8 mouse cellular contexts compared by ENCODE assay signal in the genomic region with DNA sequence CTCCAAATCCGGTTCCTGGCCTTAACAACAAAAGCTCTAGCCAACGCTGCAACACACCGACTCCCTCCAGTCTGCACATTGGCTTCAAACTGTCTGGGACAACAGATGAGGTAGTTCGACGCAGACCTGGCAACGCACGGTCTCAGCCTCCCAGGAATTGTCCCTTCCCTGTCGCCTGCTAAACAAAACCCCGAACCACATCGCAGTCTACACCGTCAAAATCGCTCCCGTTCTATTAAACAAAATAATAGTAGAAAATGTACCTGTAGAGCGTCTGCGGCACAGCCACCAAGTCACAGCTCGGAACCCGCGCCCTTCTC. TPM values are rescaled to one million over a fixed set of nuclear protein-coding genes. Genes with fewer than 3 reads are reported as not detected.
DNase-seq lines count a peak whose midpoint lies in the region; ATAC-seq and TF ChIP-seq lines count a peak whose summit lies in the region.

No protein-coding gene starts in this region.

- dilution Hi-C loops in CH12.LX (cut with MboI; ENCODE audit: extremely low pct_ligation_motif_present, extremely low pct_unique_long_range_greater_than_20kb, low sequenced_read_pairs), result no loop called here

- no peak for TF ChIP-seq CTCF in CH12.LX (conservative IDR thresholded peaks at IDR 0.05 in 1 of 2, IDR thresholded peaks at IDR 0.05 in 1 of 2; ENCODE audit: low read depth in 2 of 2, low read length in 2 of 2)
- no peak for TF ChIP-seq CTCF in cerebellum, adult 2 months (IDR thresholded peaks at IDR 0.05; ENCODE audit: borderline replicate concordance, insufficient read depth, low read depth, low read length)

- H3K27me3 ChIP-seq in CH12.LX (replicated peaks), result no peaks in the 10 kb centered on the region
- H3K27me3 ChIP-seq in cerebellum, adult 2 months (ENCODE audit: control insufficient read depth, insufficient read depth, low read length), result no peaks in the 10 kb centered on the region
- H3K27me3 ChIP-seq in intestine, embryonic 15.5 days (replicated peaks), result no peaks in the 10 kb centered on the region
- H3K27me3 ChIP-seq in liver, embryonic 11.5 days (replicated peaks; ENCODE audit: control insufficient read depth, insufficient read depth, low read length), result no peaks in the 10 kb centered on the region
- no peaks in the 10 kb centered on the region for H3K27me3 ChIP-seq in myocyte (ENCODE audit: control insufficient read depth, insufficient read depth, insufficient read length)

- DNase-seq in A20 (ENCODE audit: low read depth, low spot score) (peak; percentile 71), CH12.LX (ENCODE audit: extremely low read depth) (peak; percentile 45)
- peak; percentile 57 to 61 for DNase-seq in cerebellum, adult 2 months
- DNase-seq in frontal cortex, adult 2 months (ENCODE audit: extremely low spot score in 1 of 2, low spot score in 1 of 2), result peak; percentile 7 to 43
- DNase-seq in liver, embryonic 11.5 days (ENCODE audit: low spot score), result peak; percentile 73
- DNase-seq in spleen, adult 12 weeks (ENCODE audit: low spot score), result no peak

- H3ac ChIP-seq in myocyte (ENCODE audit: control insufficient read depth, insufficient read length), result peak overlapping the region; percentile 53

- peaks cover 8 to 18% of the 10 kb centered on the region in 2 experiments for H3K4me1 ChIP-seq in CH12.LX (ENCODE audit: control insufficient read depth in 1 of 2, insufficient read depth in 2 of 2)
- H3K4me1 ChIP-seq in cerebellum, adult 2 months (ENCODE audit: control insufficient read depth, insufficient read depth, low read length), result peaks cover 2% of the 10 kb centered on the region; the same call in 1 of the 2 replicates
- H3K4me1 ChIP-seq in intestine, embryonic 15.5 days (replicated peaks), result 0 out of 2 replicates have a peak, but pooled peaks cover 3% of the 10 kb centered on the region
- H3K4me1 ChIP-seq in liver, embryonic 11.5 days (replicated peaks; ENCODE audit: control insufficient read depth, insufficient read depth, low read length), result peaks cover 4% of the 10 kb centered on the region

- H3K79me2 ChIP-seq in CH12.LX (replicated peaks; ENCODE audit: control insufficient read depth, extremely low read depth, insufficient read depth, poor library complexity, severe bottlenecking), result peaks cover 25% of the 10 kb centered on the region
- peaks cover 51% of the 10 kb centered on the region for H3K79me2 ChIP-seq in myocyte (ENCODE audit: control insufficient read depth, insufficient read depth)

- peak overlapping the region; percentile 88 for H3K27ac ChIP-seq in CH12.LX (ENCODE audit: insufficient read depth, low read depth)
- peak overlapping the region; percentile 89 for H3K27ac ChIP-seq in cerebellum, adult 2 months (ENCODE audit: insufficient read depth, low read length)
- peak overlapping the region; percentile 96 for H3K27ac ChIP-seq in intestine, embryonic 15.5 days
- H3K27ac ChIP-seq in liver, embryonic 11.5 days (ENCODE audit: low read depth, low read length), result peak overlapping the region; percentile 94

- TF ChIP-seq RAD21 in CH12.LX (IDR thresholded peaks at IDR 0.05; ENCODE audit: low read depth, low read length), result no peak

- in situ Hi-C loops in CH12.LX (cut with MboI; ENCODE audit: low pct_ligation_motif_present, low pct_unique_long_range_greater_than_20kb, low sequenced_read_pairs), result no loop called here

- TF ChIP-seq EP300 in CH12.LX (IDR thresholded peaks at IDR 0.05; ENCODE audit: low read length), result no peak

- no peaks in the 10 kb centered on the region for H3K9me3 ChIP-seq in CH12.LX (replicated peaks; ENCODE audit: low read length)
- H3K9me3 ChIP-seq in intestine, embryonic 15.5 days, result no peaks in the 10 kb centered on the region
- H3K9me3 ChIP-seq in liver, embryonic 11.5 days (ENCODE audit: control insufficient read depth, low read length), result no peaks in the 10 kb centered on the region

- H3K4me2 ChIP-seq in CH12.LX (ENCODE audit: insufficient read depth, low read depth, poor library complexity, severe bottlenecking), result peak overlapping the region; percentile 67; the same call in 1 of the 2 replicates
- peak overlapping the region; percentile 63 for H3K4me2 ChIP-seq in intestine, embryonic 15.5 days (replicated peaks)
- H3K4me2 ChIP-seq in liver, embryonic 11.5 days, result peak overlapping the region; percentile 63
- peak overlapping the region; percentile 79 for H3K4me2 ChIP-seq in myocyte (ENCODE audit: low read depth)

- H3K4me3 ChIP-seq in CH12.LX (replicated peaks in 1 of 3; ENCODE audit: low read depth in 2 of 3, low read length in 2 of 3, poor library complexity in 1 of 3), result peak overlapping the region; percentile 70 to 93 (median 88)
- H3K4me3 ChIP-seq in cerebellum, adult 2 months (replicated peaks; ENCODE audit: insufficient read depth, low read depth, low read length), result peak overlapping the region; percentile 95
- H3K4me3 ChIP-seq in intestine, embryonic 15.5 days (replicated peaks), result peak overlapping the region; percentile 63
- H3K4me3 ChIP-seq in liver, embryonic 11.5 days (ENCODE audit: low read depth, low read length), result peak overlapping the region; percentile 73
- peak overlapping the region; percentile 99 for H3K4me3 ChIP-seq in myocyte

- H3K9ac ChIP-seq in CH12.LX (ENCODE audit: insufficient read depth, low read depth), result peak overlapping the region; percentile 82
- peak overlapping the region; percentile 86 for H3K9ac ChIP-seq in intestine, embryonic 15.5 days
- peak overlapping the region; percentile 81 for H3K9ac ChIP-seq in liver, embryonic 11.5 days (ENCODE audit: low read depth, low read length)

- ATAC-seq in intestine, embryonic 15.5 days, result peak; percentile 67
- peak; percentile 55 for ATAC-seq in liver, embryonic 11.5 days (replicated peaks; ENCODE audit: low FRiP score)

- no peak for TF ChIP-seq POLR2A in CH12.LX (IDR thresholded peaks at IDR 0.05; ENCODE audit: low read depth, low read length)
- TF ChIP-seq POLR2A in cerebellum, adult 2 months (IDR thresholded peaks at IDR 0.05; ENCODE audit: borderline replicate concordance, insufficient read depth, low read length), result no peak
- TF ChIP-seq POLR2A in myocyte (IDR thresholded peaks at IDR 0.05; ENCODE audit: insufficient read length, low read depth), result no peak

- no peaks in the 10 kb centered on the region for H3K36me3 ChIP-seq in CH12.LX (replicated peaks in 1 of 2; ENCODE audit: control insufficient read depth in 1 of 2, insufficient read depth in 1 of 2, low read length in 1 of 2)
- H3K36me3 ChIP-seq in intestine, embryonic 15.5 days, result no peaks in the 10 kb centered on the region
- H3K36me3 ChIP-seq in liver, embryonic 11.5 days (ENCODE audit: control insufficient read depth, insufficient read depth, low read length), result no peaks in the 10 kb centered on the region
- no peaks in the 10 kb centered on the region for H3K36me3 ChIP-seq in myocyte (ENCODE audit: control insufficient read depth, insufficient read depth)

- WGBS in cerebellum, adult 2 months, result under 1% methylated on average over 18 of the region's 18 CpGs
- under 1% methylated on average over 18 of the region's 18 CpGs for WGBS in intestine, embryonic 15.5 days
- WGBS in liver, embryonic 11.5 days, result under 1% methylated on average over 18 of the region's 18 CpGs

TF ChIP-seq in CH12.LX, 34 proteins besides CTCF, POLR2A, EP300 and RAD21 (continues in another document):
- TF ChIP-seq HCFC1 (IDR thresholded peaks at IDR 0.05; ENCODE audit: low read depth, low read length) (no peak), MAZ (IDR thresholded peaks at IDR 0.05; ENCODE audit: low read depth, low read length) (no peak), IRF4 (IDR thresholded peaks at IDR 0.05; ENCODE audit: low read depth, low read length) (no peak), MYC (IDR thresholded peaks at IDR 0.05; ENCODE audit: low read depth, low read length) (no peak), POLR2AphosphoS2 (IDR thresholded peaks at IDR 0.05; ENCODE audit: low read depth, low read length) (no peak), USF2 (conservative IDR thresholded peaks at IDR 0.05; ENCODE audit: low read depth, low read length) (no peak), KAT2A (IDR thresholded peaks at IDR 0.05; ENCODE audit: insufficient replicate concordance, low read length) (no peak), ETS1 (conservative IDR thresholded peaks at IDR 0.05; ENCODE audit: low read depth, low read length) (no peak), ELF1 (IDR thresholded peaks at IDR 0.05; ENCODE audit: low read depth, low read length) (no peak)

TF ChIP-seq in myocyte, 11 proteins besides CTCF, POLR2A, EP300 and RAD21 (continues in another document):
- no peak for TF ChIP-seq CEBPB (IDR thresholded peaks at IDR 0.05; ENCODE audit: insufficient read depth, poor library complexity, severe bottlenecking)
- no peak for TF ChIP-seq MYOD1 (IDR thresholded peaks at IDR 0.05; ENCODE audit: control insufficient read depth in 1 of 3, insufficient read length in 2 of 3, low read depth in 2 of 3)
- no peak for TF ChIP-seq SRF (IDR thresholded peaks at IDR 0.05; ENCODE audit: control insufficient read depth, insufficient read length, low read depth)
- TF ChIP-seq E2F4 (IDR thresholded peaks at IDR 0.05; ENCODE audit: insufficient read depth), result no peak
- no peak for TF ChIP-seq USF1 (IDR thresholded peaks at IDR 0.05; ENCODE audit: low read depth)
- no peak for TF ChIP-seq REST (IDR thresholded peaks at IDR 0.05; ENCODE audit: insufficient read depth, insufficient read length)
- TF ChIP-seq TCF12 (IDR thresholded peaks at IDR 0.05; ENCODE audit: insufficient read depth, poor library complexity, severe bottlenecking), result no peak
- no peak for TF ChIP-seq MAX (IDR thresholded peaks at IDR 0.05; ENCODE audit: low read depth)
- TF ChIP-seq TCF3 (IDR thresholded peaks at IDR 0.05; ENCODE audit: insufficient read length, low read depth), result no peak
- TF ChIP-seq POLR2AphosphoS2 (IDR thresholded peaks at IDR 0.05; ENCODE audit: insufficient read length, low read depth), result no peak

RNA-seq across cellular contexts. Expression of gene Trpm7, which starts 0.6 kb away (rescaled TPM):
- total RNA-seq in CH12.LX (2012; rRNA removed) (14.1 and 15.7 TPM in 2 replicates), CH12.LX (2014; rRNA removed) (30.1 and 36.7 TPM in 2 replicates)
- polyA plus RNA-seq in CH12.LX (2012; ENCODE audit: insufficient read length, low read depth) (23.7 and 25.8 TPM in 2 replicates), myocyte (2012; fragmentation: generic; extraction: Trizol) (5.9 TPM)
- 27.6 and 28.9 TPM in 2 replicates for polyA plus RNA-seq in cerebellum, adult 2 months (2012; rRNA removed)
- 30.4 and 41.2 TPM in 2 replicates for polyA plus RNA-seq in frontal cortex, adult 2 months (2012; rRNA removed)
- polyA plus RNA-seq in intestine, embryonic 15.5 days (2015; fragmentation: Nextera tagmentation; extraction: Ambion mirVana), result 43.2 and 46.3 TPM in 2 replicates
- polyA plus RNA-seq in liver, embryonic 11.5 days (2014; fragmentation: Nextera tagmentation; extraction: Ambion mirVana), result 39.1 and 39.4 TPM in 2 replicates

RNA-seq across cellular contexts. Expression of gene Sppl2a, which starts 57.6 kb away (rescaled TPM):
- total RNA-seq in CH12.LX (2012; rRNA removed) (29.8 and 37.4 TPM in 2 replicates), CH12.LX (2014; rRNA removed) (52.4 and 58.5 TPM in 2 replicates)
- polyA plus RNA-seq in CH12.LX (2012; ENCODE audit: insufficient read length, low read depth) (34.0 and 35.3 TPM in 2 replicates), myocyte (2012; fragmentation: generic; extraction: Trizol) (14.9 TPM)
- 20.0 and 20.1 TPM in 2 replicates for polyA plus RNA-seq in cerebellum, adult 2 months (2012; rRNA removed)
- polyA plus RNA-seq in frontal cortex, adult 2 months (2012; rRNA removed), result 20.8 and 25.0 TPM in 2 replicates
- 53.4 and 53.7 TPM in 2 replicates for polyA plus RNA-seq in intestine, embryonic 15.5 days (2015; fragmentation: Nextera tagmentation; extraction: Ambion mirVana)
- 33.1 and 37.9 TPM in 2 replicates for polyA plus RNA-seq in liver, embryonic 11.5 days (2014; fragmentation: Nextera tagmentation; extraction: Ambion mirVana)
